Mouse (Mus musculus): ENCODE measurements around the gene Nos1.

Nos1 gene

DNA sequence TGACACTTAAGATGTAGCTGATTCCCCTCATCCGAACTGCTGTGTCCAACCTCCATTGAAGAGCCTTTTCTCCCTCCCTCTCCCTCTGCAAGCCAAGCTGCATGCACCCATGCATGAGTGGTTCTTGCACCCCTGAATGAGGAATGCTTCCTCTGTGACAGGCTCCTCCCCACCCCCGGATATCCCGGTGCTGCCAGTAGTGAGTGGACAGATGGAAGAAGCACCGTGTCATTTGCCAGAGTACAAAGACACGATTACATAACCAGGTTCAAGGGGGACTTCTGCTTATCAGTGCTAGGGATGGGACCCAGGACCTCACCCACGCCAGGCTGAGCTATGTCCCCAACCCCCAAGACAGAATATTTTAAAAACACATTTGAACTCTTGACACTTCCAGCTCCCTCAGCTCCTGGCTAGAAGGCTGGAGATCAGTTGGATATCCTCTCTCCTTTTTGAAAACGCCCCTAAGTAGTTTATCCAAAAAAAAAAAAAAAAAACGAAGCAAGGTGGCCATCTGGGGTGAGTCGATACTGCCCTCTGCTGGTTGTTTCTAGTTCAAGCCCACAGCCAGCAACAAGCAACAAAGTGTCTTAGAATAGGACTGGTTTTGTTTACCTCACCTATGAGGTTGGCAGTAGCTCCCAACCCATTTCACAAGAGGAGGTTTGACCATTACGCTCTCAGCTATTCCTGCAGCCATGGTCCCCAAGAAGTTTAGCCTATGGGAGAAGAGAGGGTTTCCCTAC, 175.0 kb downstream of the Nos1 start:
- DNase-seq (ENCODE audit: low read depth, low spot score), result peak; percentile 49

DNA sequence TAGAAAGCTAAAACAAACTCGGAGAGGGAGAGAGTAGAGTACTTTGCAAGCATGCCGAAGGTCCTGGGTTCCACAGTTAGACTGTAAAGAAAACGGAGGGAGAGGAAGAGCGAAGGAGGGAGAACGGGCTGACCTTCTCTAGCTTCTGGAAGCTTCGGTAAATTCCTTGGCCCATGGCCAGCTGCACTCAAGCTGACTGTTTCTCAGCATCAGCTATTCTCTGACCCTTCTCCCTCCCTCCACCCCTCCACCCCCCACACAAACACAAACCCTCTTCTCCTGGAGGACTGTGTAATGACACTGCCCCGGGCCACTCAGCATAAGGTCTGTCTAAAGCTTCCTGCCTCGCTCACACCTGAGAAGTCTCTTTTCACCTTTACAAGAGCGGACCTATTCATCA, 183.9 kb downstream of the Nos1 start:
- DNase-seq (ENCODE audit: low read depth, low spot score), result no peak

DNA sequence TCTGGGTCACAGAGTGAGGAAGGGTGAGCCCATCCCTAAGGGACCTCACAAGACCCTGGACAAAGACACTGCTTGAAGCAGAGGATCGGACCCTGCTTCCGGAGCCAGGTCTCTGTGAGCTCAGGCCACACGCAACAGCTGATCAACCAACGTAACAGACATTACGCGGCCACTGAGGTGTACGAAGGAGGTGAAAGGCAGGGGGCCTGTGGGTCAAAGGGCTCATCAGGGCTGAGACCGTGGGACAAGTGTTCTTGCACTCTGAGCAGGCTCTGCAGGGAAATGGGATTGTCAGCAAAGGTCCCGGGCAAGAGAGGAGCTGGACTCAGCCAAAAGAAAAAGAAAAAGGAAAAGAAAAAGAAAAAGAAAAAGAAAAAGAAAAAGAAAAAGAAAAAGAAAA, 186.1 kb downstream of the Nos1 start:
- DNase-seq (ENCODE audit: low read depth, low spot score), result no peak

DNA sequence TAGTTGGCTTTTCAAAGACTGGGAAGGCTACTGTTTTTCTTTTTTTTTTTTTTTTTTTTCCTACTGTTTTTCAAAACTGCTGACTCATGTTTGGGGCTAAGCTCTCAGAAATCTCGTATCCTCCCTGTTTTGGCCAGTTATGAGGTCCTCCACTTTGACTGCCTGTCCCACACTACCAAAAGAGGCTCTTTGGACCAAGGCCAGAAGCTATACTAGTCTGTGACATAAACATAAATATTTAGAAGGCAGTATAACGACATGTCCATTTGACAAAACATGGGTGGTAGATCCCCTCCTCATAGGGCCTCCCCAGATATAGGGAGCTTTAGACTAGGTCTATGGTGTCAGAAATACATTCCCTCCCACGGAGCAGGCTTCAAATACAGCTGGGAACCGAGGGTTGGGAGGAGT, 186.8 kb downstream of the Nos1 start:
- no peak for DNase-seq (ENCODE audit: low read depth, low spot score)

DNA sequence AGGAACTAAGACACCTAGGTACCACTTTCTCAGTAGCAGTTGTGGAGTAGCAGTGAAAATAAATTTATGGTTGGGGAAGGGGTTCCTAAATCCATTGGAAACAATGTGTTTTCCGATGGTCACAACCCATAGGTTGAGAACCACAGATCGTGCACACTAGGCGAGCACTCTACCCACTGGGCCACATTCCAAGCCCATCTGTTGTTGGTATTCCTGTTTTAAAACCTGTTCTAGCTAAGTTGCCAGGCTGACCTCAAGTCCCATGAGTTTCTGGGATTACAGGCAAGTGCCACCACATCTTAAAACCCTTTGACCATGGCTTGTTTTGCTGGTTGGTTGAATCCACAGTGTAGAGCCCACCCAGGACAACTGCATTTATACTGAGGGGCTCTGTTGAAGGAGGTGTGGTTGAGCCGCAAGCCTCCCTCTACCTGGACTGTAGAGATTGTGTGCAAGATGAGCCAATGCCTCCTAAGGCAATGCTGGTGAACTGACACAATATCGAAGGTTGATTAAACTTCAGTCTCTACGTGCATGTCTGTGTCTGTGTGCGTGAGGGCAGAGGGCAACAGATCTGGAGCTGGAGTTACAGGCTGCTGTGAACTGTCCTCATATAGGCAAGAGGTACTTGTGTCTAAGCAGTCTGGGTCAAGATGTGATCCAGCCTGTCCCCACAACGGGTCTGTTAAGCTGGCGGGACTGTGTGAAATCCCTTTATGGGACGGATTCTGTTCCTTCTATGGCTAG, 189.0 kb downstream of the Nos1 start:
- no peak for DNase-seq (ENCODE audit: low read depth, low spot score)

DNA sequence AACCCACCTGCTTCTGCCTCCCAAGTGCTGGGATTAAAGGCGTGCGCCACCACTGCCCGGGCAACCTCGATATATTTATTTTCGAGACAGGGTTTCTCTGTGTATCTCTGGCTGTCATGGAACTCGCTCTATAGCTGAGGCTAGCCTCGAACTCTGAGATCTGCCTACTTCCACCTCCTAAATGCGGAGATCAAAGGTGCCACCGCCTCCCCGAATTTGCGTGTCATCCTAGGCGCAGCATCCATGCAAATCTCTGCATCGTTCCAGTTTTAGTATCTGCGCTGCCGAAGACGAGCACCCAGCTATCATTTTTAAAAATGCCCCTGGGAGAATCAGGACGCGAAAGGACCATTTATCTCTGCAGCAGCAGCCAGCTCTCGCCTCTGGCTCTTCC, 195.4 kb downstream of the Nos1 start:
- DNase-seq (ENCODE audit: low read depth, low spot score), result no peak

DNA sequence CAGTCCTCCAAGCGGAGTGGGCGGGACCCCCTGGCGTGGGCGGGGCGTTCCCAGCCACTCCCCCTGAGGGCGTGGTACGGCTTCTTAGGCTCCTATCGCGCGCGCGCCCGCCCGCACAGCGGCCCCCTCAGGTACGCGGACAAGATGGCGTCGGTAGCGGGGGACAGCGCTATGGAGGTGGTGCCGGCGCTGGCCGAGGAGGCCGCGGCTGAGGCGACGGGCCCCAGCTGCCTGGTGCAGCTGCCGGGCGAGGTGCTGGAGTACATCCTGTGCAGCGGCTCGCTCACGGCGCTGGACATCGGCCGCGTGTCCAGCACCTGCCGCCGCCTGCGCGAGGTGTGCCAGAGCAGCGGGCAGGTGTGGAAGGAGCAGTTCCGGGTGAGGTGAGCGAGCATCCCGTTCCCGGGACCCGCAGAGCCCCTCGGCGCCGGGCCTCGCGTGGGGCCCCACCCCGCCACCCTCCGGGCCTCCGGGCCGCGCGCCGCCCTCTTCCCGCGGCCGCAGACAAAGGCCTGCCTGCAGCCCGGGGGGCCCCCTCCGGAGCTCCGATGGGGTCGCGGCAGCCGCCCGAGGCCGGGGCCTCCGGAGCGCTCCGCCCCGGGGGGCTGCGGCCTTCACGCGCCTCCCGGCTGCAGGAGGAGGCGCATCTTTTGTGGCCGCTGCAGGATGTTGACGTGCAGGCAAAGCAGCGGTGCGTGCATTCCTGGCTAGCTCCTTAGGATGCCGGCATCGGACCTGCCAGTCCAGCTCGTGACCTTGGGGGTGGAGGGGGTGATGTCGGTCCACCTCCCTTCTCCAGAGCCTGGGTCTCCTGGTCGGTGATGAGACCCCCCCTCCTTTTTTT, 196.0 kb downstream of the Nos1 start, which contains the start of gene Fbxo21:
Gene Fbxo21, plus strand, starts transcription at position 74 of the 844 bp plus-strand sequence.
- DNase-seq (ENCODE audit: low read depth, low spot score), result peak; percentile 93

DNA sequence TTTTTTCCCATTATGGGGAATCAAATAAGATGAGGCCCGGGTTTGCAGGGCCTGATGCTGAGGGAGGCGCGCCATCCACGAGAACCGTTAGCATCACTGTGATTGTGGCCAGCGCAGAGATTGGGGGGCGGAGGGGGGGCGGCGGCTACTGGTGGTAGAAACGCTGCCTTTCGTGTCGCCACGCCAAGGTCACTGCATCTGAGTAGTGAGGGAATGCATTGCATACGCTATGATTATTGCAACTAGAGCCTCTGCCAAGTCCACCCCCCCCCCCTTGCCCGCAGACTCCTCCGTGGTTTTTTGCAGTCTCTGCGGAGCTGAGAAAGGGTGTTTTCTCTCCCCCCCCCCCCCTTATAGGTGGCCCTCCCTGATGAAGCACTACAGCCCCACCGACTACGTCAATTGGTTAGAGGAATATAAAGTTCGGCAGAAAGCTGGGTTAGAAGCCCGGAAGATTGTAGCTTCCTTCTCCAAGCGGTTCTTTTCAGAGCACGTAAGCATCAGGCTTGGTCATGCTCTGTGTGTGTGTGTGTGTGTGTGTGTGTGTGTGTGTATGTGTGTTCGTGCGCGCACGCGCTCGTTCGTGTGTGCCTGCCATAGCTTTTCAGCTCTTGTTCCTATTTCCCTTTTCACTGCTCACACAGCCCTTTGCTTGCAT, 196.8 kb downstream of the Nos1 start:
- DNase-seq (ENCODE audit: low read depth, low spot score), result no peak

DNA sequence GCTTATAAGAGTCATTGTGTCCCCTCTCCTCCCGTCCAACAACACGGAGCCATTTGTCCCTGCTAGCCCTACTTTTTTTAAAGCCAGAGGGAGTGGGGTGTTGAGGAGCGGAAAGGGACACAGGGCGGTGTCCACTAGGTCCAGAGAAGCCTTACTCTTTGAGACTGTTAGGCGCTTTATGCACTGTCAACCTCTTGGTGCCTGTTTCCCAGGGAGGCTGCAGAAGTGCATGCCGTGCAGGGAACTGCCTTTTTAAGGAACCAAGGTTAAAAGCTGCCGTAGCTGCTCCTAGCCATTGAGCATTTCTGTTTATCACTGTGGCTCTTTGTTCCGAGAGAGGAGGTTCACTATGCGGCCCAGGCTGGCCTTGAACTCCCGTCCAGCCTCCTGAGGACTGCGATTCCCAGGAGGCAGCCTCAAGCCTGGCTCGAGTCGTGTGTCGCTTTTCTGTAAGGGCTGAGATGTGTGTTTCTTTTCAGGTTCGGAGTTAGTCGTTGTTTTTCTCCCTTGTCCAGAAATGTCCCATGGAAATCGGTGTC, 197.4 kb downstream of the Nos1 start:
- DNase-seq (ENCODE audit: low read depth, low spot score), result no peak

DNA sequence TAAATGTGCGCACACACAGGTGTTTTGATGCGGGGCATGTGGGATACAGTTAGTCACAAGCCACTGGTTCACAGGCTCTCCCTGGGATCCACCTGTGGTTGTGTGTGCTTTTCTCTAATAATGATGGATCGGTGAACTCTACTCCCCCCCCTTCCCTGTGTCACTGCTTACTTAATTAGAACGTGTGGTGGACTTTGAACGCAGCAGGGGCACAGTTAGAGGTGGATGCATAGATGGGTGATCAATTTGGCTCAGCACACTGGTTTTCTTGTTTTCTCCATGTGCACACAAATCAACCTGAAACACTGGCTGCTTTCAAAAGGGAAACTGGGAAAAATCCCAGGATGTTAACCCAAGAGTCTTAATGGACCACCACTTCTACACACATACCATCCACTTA, 198.2 kb downstream of the Nos1 start:
- DNase-seq (ENCODE audit: low read depth, low spot score), result no peak

DNA sequence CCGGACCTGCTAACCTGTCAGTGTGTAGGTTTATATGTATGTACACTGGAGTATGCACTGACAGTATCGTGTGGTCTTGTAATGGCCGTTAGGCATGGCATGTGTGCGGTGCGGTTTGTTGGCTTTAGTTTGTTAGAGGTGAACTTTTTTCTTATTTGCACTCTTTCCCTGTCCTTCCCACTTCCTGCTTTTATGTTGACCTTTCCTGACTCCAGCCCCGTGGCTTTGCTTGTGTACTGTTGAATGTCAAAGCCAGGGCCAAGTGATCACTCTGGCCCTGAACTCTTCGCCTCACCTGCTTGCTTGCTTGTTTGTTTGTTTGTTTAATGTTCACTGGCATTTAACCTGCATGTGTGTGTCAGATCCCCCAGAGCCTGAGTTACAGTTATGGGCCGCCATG, 200.1 kb downstream of the Nos1 start:
- DNase-seq (ENCODE audit: low read depth, low spot score), result no peak

DNA sequence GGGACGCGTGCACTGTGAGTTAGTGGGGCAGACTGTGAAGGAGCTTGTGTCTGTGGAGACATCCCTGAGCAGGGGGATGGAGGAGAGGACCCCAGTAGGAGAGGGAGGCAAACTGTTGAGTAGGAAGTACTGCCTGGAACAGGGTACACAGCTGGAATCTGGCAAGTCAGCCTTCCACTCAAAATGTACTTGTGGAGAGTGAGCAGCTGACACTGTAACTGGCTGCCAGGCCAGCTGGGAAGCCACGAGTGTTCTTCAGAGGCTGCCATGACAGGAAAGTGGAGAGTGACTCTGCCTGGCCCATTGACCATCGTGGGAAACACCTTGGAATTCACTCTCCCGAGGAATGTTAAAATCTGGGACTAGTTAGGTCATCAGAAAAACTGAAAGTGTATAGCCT, 201.1 kb downstream of the Nos1 start:
- DNase-seq (ENCODE audit: low read depth, low spot score), result no peak

DNA sequence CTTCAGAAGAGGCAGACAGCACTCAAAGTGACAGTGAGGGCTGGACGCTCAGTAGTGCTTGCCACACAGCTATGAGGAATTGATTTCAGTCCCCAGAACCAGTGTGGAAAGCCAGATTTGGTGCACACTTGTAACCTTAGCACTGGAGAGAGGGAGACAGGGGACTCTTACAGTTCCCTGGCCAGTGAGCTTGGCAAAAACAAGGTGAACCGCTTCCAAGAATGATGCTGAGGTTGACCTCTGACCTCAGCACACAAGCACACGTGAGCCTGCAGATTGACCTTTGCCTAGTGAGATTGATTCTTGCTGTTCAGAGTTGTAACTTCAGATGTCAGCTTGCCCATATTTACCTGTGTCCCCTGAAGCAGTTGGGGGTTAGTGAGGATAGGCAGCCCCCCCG, 205.5 kb downstream of the Nos1 start:
- DNase-seq (ENCODE audit: low read depth, low spot score), result no peak

DNA sequence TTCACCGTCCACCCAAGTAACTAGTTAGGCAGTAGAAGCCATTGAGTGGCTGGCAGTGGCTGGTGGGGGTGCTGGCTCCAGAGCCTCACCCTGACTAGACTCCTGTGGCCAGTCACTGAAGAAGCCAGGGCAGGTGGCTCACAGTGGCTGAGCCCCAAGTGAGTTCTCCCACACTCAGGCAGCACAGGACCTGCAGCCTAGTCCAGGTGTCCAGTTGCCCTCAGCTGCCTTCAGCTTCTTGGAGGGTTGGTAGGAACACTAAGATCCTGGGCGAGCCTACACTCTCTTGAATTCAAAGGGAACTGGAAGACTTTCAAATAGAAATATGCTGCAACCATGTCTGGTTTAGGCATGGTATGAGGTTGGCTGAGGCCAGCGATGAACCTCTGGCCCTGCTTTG, 207.1 kb downstream of the Nos1 start:
- no peak for DNase-seq (ENCODE audit: low read depth, low spot score)

DNA sequence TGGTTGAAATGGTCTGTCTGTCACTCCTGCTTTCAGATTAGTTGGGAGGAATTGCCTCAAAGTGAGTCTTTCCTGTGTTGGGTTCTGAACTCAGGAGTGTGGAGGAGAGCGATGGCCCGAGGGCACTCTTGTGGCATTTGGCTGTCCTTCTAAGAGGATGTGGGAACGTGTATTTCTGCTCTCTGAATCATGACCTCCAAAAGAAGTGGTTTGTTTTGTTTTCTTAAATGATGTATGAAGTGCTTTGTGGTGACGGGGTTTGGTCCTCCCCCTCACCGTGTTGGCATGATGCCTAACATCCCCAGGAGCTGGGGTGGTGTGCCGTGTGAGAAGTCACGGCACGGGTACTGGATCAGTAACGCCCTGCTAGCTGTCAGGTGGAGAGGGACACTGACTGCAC, 207.5 kb downstream of the Nos1 start:
- no peak for DNase-seq (ENCODE audit: low read depth, low spot score)

DNA sequence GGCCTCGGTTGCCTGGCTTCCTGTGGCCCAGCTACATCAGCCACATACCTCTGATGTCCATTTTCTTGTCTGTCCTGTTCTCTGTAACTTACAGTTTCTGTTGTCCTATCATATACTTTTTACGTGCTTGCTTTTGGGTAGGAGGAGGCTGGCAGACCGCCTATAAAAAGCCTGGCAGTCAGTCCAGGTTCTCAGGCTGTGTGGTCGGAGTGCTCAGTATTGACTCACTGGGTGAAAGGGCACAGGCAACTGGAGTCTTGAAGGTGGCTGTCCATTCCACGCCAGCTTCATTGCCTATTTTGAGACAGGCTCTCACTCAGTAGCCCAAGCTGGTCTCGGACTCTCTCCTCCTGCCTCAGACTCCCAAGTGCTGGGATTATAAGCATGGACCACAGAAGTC, 208.9 kb downstream of the Nos1 start:
- no peak for DNase-seq (ENCODE audit: low read depth, low spot score)

DNA sequence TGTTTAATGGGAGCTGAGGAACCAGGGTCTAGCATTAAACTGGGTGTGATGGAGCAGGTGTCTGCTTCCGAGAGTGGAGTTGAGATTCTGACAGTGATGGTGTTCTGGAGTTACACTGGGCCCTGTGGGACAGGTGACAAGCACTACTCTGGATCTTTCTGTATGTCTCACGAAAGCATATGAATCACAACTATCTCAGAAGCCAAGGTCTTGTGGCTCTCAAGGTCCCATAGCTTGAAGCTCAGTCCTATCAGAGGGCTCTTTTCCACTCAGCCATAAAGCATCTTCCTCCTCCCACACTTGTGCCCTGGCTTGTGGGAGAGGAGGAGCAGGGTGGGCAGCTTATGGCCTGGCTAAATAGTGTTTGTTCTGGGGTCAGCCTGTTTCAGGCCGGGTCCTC, 210.1 kb downstream of the Nos1 start:
- DNase-seq (ENCODE audit: low read depth, low spot score), result no peak

DNA sequence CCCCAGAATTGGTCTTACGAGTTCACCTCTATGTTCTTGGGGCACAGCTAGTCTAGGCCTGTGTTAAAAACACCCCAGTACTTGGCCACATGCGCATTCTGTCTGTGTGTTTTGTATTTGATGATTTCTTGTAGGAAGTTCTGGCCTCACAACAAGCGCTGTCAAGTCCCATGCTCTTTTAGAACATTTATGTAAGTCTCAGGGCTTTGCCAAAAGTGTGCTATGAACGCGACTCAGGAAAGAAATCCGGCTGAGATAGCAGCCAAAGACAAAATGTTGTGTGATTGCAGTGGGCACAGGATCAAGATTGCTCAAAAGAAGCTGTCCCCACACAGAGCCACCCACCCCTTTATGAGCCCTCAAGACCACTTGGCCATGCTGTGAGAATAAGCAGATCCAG, 212.7 kb downstream of the Nos1 start:
- no peak for DNase-seq (ENCODE audit: low read depth, low spot score)

DNA sequence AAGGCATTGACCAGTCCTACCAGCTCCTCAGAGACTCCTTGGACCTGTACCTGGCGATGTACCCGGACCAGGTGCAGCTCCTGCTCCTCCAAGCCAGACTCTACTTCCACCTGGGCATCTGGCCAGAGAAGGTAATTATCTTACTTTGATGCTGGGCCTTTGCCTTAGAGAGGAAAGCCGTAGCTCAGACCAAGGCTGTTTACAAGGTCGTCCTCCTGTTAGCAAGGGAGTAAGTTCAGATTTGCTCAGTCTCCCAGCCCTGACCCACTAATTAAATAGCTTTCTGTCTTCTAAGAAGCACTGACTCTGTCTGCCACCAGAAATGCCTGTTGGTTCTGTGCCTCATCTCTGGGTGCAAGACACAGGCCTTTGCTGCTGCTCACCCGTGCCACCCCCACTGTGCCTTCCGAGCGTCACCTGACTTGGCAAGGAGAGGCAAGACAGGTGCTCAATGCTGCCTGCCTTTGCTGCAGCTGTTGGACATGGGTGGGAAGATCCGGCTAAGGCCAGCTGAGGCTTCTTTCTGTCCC, 214.6 kb downstream of the Nos1 start:
- no peak for DNase-seq (ENCODE audit: low read depth, low spot score)

DNA sequence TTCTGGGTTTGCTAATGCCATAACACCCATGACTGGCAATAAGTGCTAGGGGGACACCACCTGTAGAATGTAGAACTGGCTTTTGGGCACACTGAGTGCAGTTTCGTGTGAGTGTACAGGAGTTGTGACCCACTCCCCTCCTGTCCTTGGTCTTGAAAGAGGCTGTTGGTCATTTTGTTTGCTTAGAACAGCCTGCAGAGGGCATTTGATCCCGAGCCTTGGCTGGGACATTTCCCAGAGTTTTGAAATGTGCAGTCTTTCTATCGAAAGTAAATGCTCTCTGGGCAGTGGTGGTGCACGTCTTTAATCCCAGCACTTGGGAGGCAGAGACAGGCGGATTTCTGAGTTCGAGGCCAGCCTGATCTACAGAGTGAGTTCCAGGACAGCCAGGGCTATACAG, 215.1 kb downstream of the Nos1 start:
- no peak for DNase-seq (ENCODE audit: low read depth, low spot score)

DNA sequence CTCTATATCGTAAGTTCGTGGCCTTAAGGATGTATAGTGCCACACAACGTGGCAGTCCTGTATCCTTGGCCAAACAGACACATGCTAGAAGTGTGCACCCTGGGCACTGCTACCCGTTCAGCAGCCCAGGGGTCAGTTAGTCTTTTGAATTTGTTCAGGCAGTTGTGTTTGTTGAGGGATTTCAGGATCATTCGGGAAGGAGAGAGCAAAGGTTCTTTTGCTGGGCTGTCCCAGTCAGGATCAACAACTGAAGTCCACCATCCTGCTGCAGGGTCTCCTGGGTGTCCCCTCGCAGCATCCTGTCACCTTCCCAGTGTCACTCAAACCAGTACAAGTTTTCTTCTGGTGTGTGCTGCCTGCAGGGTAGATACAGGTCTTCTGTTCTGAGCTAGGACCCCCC, 215.7 kb downstream of the Nos1 start:
- no peak for DNase-seq (ENCODE audit: low read depth, low spot score)

Data from retina, postnatal 7 days (tissue).